Mouse (Mus musculus): ENCODE measurements around the gene Prr5.

GRCm38 (mm10) chr15:84668938-84669747 is at the start of gene Prr5:
- no peak for TF ChIP-seq CTCF (IDR thresholded peaks at IDR 0.05; ENCODE audit: low read depth)
- TF ChIP-seq EP300 (IDR thresholded peaks at IDR 0.05; ENCODE audit: low read depth) = no peak

Data from liver, postnatal 0 days (tissue).